In genomic region chr8:121575661-121576060, GRCm38 (mm10) we compare ENCODE assay signal across 36 mouse cellular contexts. TPM values are rescaled to one million over a fixed set of nuclear protein-coding genes. Genes with fewer than 3 reads are reported as not detected.
DNase-seq lines count a peak whose midpoint lies in the region; ATAC-seq lines count a peak whose summit lies in the region.
"Had no signal": no experiment of that assay in that cellular context is flagged by ENCODE, and none has a peak within 500 bp of the region (broad histone marks: within the 10 kb centered on the region; RNA-seq: fewer than 3 reads in every experiment).

No protein-coding gene starts in this region.

- DNase-seq in limb, embryonic 10.5 days (ENCODE audit: low spot score): no peak
- DNase-seq in 3T3-L1 (ENCODE audit: low read depth, low spot score): peak; percentile 19
- DNase-seq in MN1 (ENCODE audit: low spot score): peak; percentile 77
- DNase-seq: adrenal gland, postnatal 25 days; cerebellum, adult 11-12 months; cerebellum, adult 9-11 months; embryo, embryonic 11 days; gastrocnemius, postnatal 25 days; heart, adult 18-20 months; heart, postnatal 36 days; kidney, postnatal 25 days; right cerebral cortex, adult 18-20 months had no signal

- H3K9ac ChIP-seq in limb, embryonic 13.5 days: peak overlapping the region; percentile 15; the same call in 1 of the 2 replicates
- no peak overlapping the region for H3K9ac ChIP-seq in neural tube, embryonic 15.5 days (replicated peaks)
- H3K9ac ChIP-seq: forebrain, embryonic 12.5 days; hindbrain, embryonic 12.5 days; kidney, embryonic 15.5 days; liver, embryonic 14.5 days; lung, embryonic 15.5 days had no signal

- H3K4me3 ChIP-seq in limb, embryonic 13.5 days: no peak overlapping the region
- no peak overlapping the region for H3K4me3 ChIP-seq in limb, embryonic 10.5 days
- H3K4me3 ChIP-seq in neural tube, embryonic 15.5 days (replicated peaks): no peak overlapping the region
- H3K4me3 ChIP-seq: forebrain, embryonic 12.5 days; hindbrain, embryonic 12.5 days; kidney, embryonic 15.5 days; lung, embryonic 15.5 days had no signal

- H3K27ac ChIP-seq in limb, embryonic 13.5 days: no peak overlapping the region
- H3K27ac ChIP-seq in limb, embryonic 10.5 days: no peak overlapping the region
- no peak overlapping the region for H3K27ac ChIP-seq in neural tube, embryonic 15.5 days (replicated peaks)
- H3K27ac ChIP-seq: forebrain, embryonic 12.5 days; hindbrain, embryonic 12.5 days; kidney, embryonic 15.5 days; liver, embryonic 14.5 days; lung, embryonic 15.5 days; stomach, postnatal 0 days had no signal

- no peaks in the 10 kb centered on the region for H3K9me3 ChIP-seq in limb, embryonic 13.5 days
- H3K9me3 ChIP-seq in limb, embryonic 10.5 days (replicated peaks): no peaks in the 10 kb centered on the region
- no peaks in the 10 kb centered on the region for H3K9me3 ChIP-seq in neural tube, embryonic 15.5 days (replicated peaks)
- H3K9me3 ChIP-seq: forebrain, embryonic 12.5 days; hindbrain, embryonic 12.5 days; kidney, embryonic 15.5 days; lung, embryonic 15.5 days had no signal

- 47% methylated on average over 3 of the region's 3 CpGs for WGBS in limb, embryonic 13.5 days
- WGBS in limb, embryonic 10.5 days: 72% methylated on average over 3 of the region's 3 CpGs
- 79% methylated on average over 3 of the region's 3 CpGs for WGBS in neural tube, embryonic 15.5 days

- H3K36me3 ChIP-seq in limb, embryonic 13.5 days: no peaks in the 10 kb centered on the region
- 0 out of 2 replicates have a peak, but pooled peaks cover 2% of the 10 kb centered on the region for H3K36me3 ChIP-seq in limb, embryonic 10.5 days
- H3K36me3 ChIP-seq in neural tube, embryonic 15.5 days: no peaks in the 10 kb centered on the region
- H3K36me3 ChIP-seq: forebrain, embryonic 12.5 days; hindbrain, embryonic 12.5 days; kidney, embryonic 15.5 days; lung, embryonic 15.5 days had no signal

- H3K4me2 ChIP-seq in limb, embryonic 13.5 days (replicated peaks): no peak overlapping the region
- H3K4me2 ChIP-seq in neural tube, embryonic 15.5 days: 0 out of 2 replicates have a peak overlapping the region, but pooled peaks have one; percentile 83
- H3K4me2 ChIP-seq: forebrain, embryonic 12.5 days; heart, embryonic 11.5 days; kidney, embryonic 15.5 days; lung, embryonic 15.5 days; midbrain, embryonic 11.5 days had no signal

- ATAC-seq in limb, embryonic 13.5 days (ENCODE audit: low FRiP score, low read depth): no peak
- no peak for ATAC-seq in neural tube, embryonic 15.5 days (ENCODE audit: low FRiP score)
- no peak for ATAC-seq in megakaryocyte, adult 5-6 weeks (ENCODE audit: poor library complexity, severe bottlenecking)
- ATAC-seq: intestine, postnatal 0 days; midbrain, embryonic 16.5 days had no signal

- peaks cover 39% of the 10 kb centered on the region for H3K4me1 ChIP-seq in limb, embryonic 13.5 days
- peaks cover 50% of the 10 kb centered on the region for H3K4me1 ChIP-seq in limb, embryonic 10.5 days
- peaks cover 54% of the 10 kb centered on the region for H3K4me1 ChIP-seq in neural tube, embryonic 15.5 days

- H3K27me3 ChIP-seq in limb, embryonic 13.5 days: peaks cover 5% of the 10 kb centered on the region; the same call in 1 of the 2 replicates
- no peaks in the 10 kb centered on the region for H3K27me3 ChIP-seq in limb, embryonic 10.5 days (ENCODE audit: low read depth, poor library complexity, severe bottlenecking)
- no peaks in the 10 kb centered on the region for H3K27me3 ChIP-seq in neural tube, embryonic 15.5 days (replicated peaks)
- H3K27me3 ChIP-seq: forebrain, embryonic 12.5 days; kidney, embryonic 15.5 days; lung, embryonic 15.5 days had no signal

RNA-seq across cellular contexts. Expression of gene Fbxo31, which starts 2.9 kb away (rescaled TPM):
- polyA plus RNA-seq in limb, embryonic 13.5 days (2015; fragmentation: Nextera tagmentation; extraction: Ambion mirVana): 17.6 and 19.3 TPM in 2 replicates
- 15.3 and 17.9 TPM in 2 replicates for polyA plus RNA-seq in limb, embryonic 10.5 days (2016; fragmentation: Nextera tagmentation; extraction: Ambion mirVana)
- polyA plus RNA-seq in neural tube, embryonic 15.5 days (2015; fragmentation: Nextera tagmentation; extraction: Ambion mirVana): 38.3 and 44.2 TPM in 2 replicates
- 4.2 and 5.3 TPM in 2 replicates for total RNA-seq in megakaryocyte, adult 5-6 weeks (2015)
- total RNA-seq in megakaryocyte, adult 5-6 weeks (2017): 5.2 and 10.8 TPM in 2 replicates

RNA-seq across cellular contexts. Expression of gene Map1lc3b, which starts 14.5 kb away (rescaled TPM):
- polyA plus RNA-seq in limb, embryonic 13.5 days (2015; fragmentation: Nextera tagmentation; extraction: Ambion mirVana): 189 and 193 TPM in 2 replicates
- 179 and 189 TPM in 2 replicates for polyA plus RNA-seq in limb, embryonic 10.5 days (2016; fragmentation: Nextera tagmentation; extraction: Ambion mirVana)
- 315 and 351 TPM in 2 replicates for polyA plus RNA-seq in neural tube, embryonic 15.5 days (2015; fragmentation: Nextera tagmentation; extraction: Ambion mirVana)
- 124 and 139 TPM in 2 replicates for total RNA-seq in megakaryocyte, adult 5-6 weeks (2015)
- 141 and 163 TPM in 2 replicates for total RNA-seq in megakaryocyte, adult 5-6 weeks (2017)

RNA-seq across cellular contexts. Expression of gene 1700018B08Rik, which starts 31.5 kb away (rescaled TPM):
- polyA plus RNA-seq in limb, embryonic 13.5 days (2015; fragmentation: Nextera tagmentation; extraction: Ambion mirVana): not detected in 2 replicates
- not detected in 2 replicates for polyA plus RNA-seq in limb, embryonic 10.5 days (2016; fragmentation: Nextera tagmentation; extraction: Ambion mirVana)
- not detected in 2 replicates for polyA plus RNA-seq in neural tube, embryonic 15.5 days (2015; fragmentation: Nextera tagmentation; extraction: Ambion mirVana)
- not detected in 2 replicates for total RNA-seq in megakaryocyte, adult 5-6 weeks (2015)
- total RNA-seq in megakaryocyte, adult 5-6 weeks (2017): not detected in 2 replicates
- total RNA-seq: adrenal gland, adult 18-20 months; adrenal gland, postnatal 25 days; gastrocnemius, postnatal 25 days; heart, adult 18-20 months; heart, postnatal 36 days; layer of hippocampus, adult 18-20 months; layer of hippocampus, postnatal 10 days; left cerebral cortex, adult 18-20 months; left cerebral cortex, postnatal 25 days; megakaryocyte progenitor cell, adult 5-6 weeks; MEL had no signal
- polyA plus RNA-seq: embryonic facial prominence, embryonic 14.5 days; forebrain, embryonic 12.5 days; heart, embryonic 16.5 days; hindbrain, embryonic 12.5 days; intestine, postnatal 0 days; kidney, embryonic 15.5 days; limb, embryonic 14.5 days; liver, embryonic 14.5 days; lung, embryonic 15.5 days; midbrain, embryonic 11.5 days; midbrain, embryonic 16.5 days; spleen, adult 2 months; stomach, postnatal 0 days had no signal
